Mouse (Mus musculus): Measurements from ENCODE around the gene Ywhah.

Gene Ywhah

DNA sequence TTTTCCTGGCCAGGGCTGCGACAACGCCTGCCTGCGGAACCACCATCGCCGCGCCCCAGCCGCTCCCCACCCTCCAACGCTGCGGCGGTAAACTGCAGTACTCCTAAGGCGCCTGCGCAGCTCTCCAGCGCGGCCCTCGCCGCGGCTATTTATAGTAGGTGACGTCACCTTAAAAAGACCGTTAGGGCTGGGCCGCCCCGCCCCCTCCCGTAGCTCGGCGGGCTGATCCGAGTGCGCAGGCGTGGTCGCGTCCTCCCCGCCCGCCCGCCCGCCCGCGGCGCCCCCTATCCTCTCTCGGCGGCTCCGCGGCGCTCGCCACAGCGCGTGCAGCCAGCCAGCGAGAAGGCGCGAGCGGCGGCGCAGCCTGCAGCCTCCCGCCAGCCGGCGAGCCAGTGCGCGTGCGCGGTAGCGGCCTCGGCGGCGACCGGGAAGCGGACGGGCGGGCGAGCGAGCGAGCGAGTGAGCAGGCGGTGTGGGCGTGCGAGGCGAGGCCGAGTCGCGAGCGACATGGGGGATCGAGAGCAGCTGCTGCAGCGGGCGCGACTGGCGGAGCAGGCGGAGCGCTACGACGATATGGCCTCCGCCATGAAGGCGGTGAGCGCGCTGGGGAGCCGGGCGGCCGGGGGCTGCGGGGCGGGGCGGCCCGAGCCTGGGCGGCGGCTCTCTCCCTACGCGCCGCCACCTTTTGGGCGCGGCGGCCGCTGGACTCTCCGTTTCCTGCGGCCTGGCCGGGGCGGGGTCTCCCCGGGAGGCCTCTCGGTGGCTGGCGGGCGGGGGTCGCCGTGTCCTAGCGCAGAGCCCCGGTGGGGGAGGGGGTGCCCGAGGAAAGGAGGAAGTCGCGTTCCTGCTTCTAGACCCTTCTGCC, at the start of gene Ywhah:
TSS of gene Ywhah (plus strand) at position 256 of the 865 bp plus-strand sequence.
- CTCF ChIA-PET: interaction anchor here (0.5 to 2.8 kb wide), 10 partner anchors 10 to 1825 kb away, joined by 3 to 21 read pairs (median 4); no protein-coding TSS in a partner anchor
- POLR2A ChIA-PET: interaction anchor here in 3 of 4 experiments (0.5 to 8.1 kb wide), 68 partner anchors 8 to 1902 kb away, joined by 3 to 84 read pairs (median 4); partner anchors contain the start of genes Prr14l (in 2 of the 3), Yes1 (in 2 of the 3), Maea (in 1 of the 3) and Ppp1cb (in 1 of the 3)

- ChIA-PET CTCF (interaction anchor here in 3 of 4 experiments (0.6 to 1.7 kb wide), 3 partner anchors 45 to 57 kb away, joined by 3 to 4 read pairs (median 3); no protein-coding TSS in a partner anchor), POLR2A (interaction anchor here in 2 of 4 experiments (0.9 to 2.3 kb wide), 5 partner anchors 9 to 42 kb away, joined by 3 to 10 read pairs (median 4); partner anchors contain the start of gene Ywhah (in 1 of the 2))
These were observed 42.1 kb upstream of the Ywhah start for GRCm38 (mm10) chr5:32976541-32976940.

GRCm38 (mm10) chr5:32977179-32977578, 41.4 kb upstream of the Ywhah start:
- CTCF ChIA-PET: interaction anchor here in 3 of 4 experiments (0.6 to 1.7 kb wide), 4 partner anchors 47 to 56 kb away, joined by 3 to 5 read pairs (median 4); no protein-coding TSS in a partner anchor
- POLR2A ChIA-PET: interaction anchor here in 3 of 4 experiments (0.9 to 2.3 kb wide), 10 partner anchors 9 to 47 kb away, joined by 3 to 10 read pairs (median 4); partner anchors contain the start of gene Ywhah (in 2 of the 3)

GRCm38 (mm10) chr5:32985379-32985778, 33.2 kb upstream of the Ywhah start:
- ChIA-PET POLR2A (interaction anchor here in 2 of 4 experiments (0.6 to 2.8 kb wide), 8 partner anchors 8 to 148 kb away, joined by 3 to 10 read pairs (median 4); no protein-coding TSS in a partner anchor), CTCF (no interaction called here)

DNA sequence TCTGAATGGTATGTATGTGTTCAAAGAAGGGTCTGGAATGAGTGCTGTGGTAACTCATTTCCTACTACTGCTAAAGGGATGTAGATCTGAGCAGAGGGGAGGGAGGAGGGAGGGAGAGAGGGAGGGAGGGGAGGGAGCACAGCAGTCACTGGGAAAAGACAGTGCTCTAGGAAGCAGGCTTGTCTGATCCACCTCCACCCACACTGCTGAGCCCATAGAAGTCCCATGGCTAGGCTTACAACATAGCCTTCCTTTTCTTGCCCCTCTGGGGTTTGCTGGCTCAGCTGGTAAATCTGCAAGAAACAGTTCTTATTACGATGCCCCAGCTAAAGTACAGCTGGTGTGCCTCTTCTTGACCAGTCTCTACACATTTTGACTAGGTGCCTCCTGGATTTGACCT, 30.7 kb upstream of the Ywhah start:
- POLR2A ChIA-PET: interaction anchor here in 2 of 4 experiments (0.5 to 3.7 kb wide), 3 partner anchors 10 to 521 kb away, joined by 3 to 18 read pairs (median 4); partner anchors contain the start of gene Ywhah (in 1 of the 2)
- CTCF ChIA-PET: no interaction called here

GRCm38 (mm10) chr5:32989959-32990640, 28.5 kb upstream of the Ywhah start:
- ChIA-PET POLR2A (interaction anchor here in 2 of 4 experiments (0.6 to 3.7 kb wide), 15 partner anchors 12 to 230 kb away, joined by 3 to 18 read pairs (median 4); partner anchors contain the start of gene Ywhah (in 2 of the 2)), CTCF (interaction anchor here in 3 of 4 experiments (0.7 to 1.6 kb wide), 5 partner anchors 12 to 56 kb away, joined by 3 to 4 read pairs (median 3); no protein-coding TSS in a partner anchor)

GRCm38 (mm10) chr5:32991152-32991551, 27.5 kb upstream of the Ywhah start:
- ChIA-PET POLR2A (interaction anchor here in 2 of 4 experiments (0.6 to 7.4 kb wide), 8 partner anchors 10 to 141 kb away, joined by 3 to 59 read pairs (median 4); partner anchors contain the start of gene Ywhah (in 2 of the 2)), CTCF (interaction anchor here in 3 of 4 experiments (1.2 to 1.6 kb wide), 3 partner anchors 42 to 43 kb away, joined by 3 to 5 read pairs (median 4); no protein-coding TSS in a partner anchor)

GRCm38 (mm10) chr5:32994471-32994870, 24.1 kb upstream of the Ywhah start:
- POLR2A ChIA-PET: interaction anchor here in 3 of 4 experiments (0.6 to 7.4 kb wide), 9 partner anchors 8 to 29 kb away, joined by 3 to 59 read pairs (median 4); partner anchors contain the start of gene Ywhah (in 1 of the 3)
- CTCF ChIA-PET: interaction anchor here in 1 of 4 experiments (1.4 to 1.6 kb wide), 2 partner anchors 27 to 38 kb away, joined by 3 read pairs; no protein-coding TSS in a partner anchor

DNA sequence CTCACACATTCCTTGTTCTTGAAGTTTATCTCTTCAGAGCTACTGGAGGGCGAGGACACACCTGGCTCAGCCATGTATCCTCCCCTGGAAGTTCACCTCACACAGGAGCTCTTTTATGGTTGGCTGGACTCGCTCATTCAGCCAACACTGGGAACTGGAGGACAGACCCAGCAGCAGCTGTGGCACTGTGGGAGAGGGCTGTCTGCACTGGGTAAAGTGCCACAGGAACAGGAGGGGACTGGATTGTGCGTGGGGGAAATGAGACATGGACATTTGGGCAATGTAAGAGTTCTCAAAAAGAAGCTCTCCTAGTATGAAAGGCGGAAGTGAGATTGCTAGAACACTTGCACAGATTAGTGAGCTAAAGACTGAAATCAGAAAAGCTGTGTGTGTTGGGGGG, 22.9 kb upstream of the Ywhah start:
- CTCF ChIA-PET: interaction anchor here in 3 of 4 experiments (0.5 to 1.6 kb wide), 3 partner anchors 12 to 162 kb away, joined by 3 to 4 read pairs (median 3); no protein-coding TSS in a partner anchor
- POLR2A ChIA-PET: interaction anchor here in 3 of 4 experiments (1.0 to 7.4 kb wide), 11 partner anchors 9 to 237 kb away, joined by 3 to 59 read pairs (median 4); partner anchors contain the start of gene Ywhah (in 1 of the 3)

- CTCF ChIA-PET: no interaction called here
These were observed 22.1 kb upstream of the Ywhah start for GRCm38 (mm10) chr5:32996560-32996959.

GRCm38 (mm10) chr5:32997686-32998085, 20.9 kb upstream of the Ywhah start:
- CTCF ChIA-PET: interaction anchor here in 1 of 4 experiments (0.7 kb wide), 1 partner anchor 122 kb away, joined by 3 read pairs; no protein-coding TSS in a partner anchor
- POLR2A ChIA-PET: interaction anchor here (0.6 to 7.4 kb wide), 9 partner anchors 9 to 859 kb away, joined by 3 to 59 read pairs (median 4); partner anchors contain the start of gene Ywhah (in 1 of the 4)

More at GRCm38 (mm10) chr5:32996560-32996959, 22.1 kb upstream of the Ywhah start:
- POLR2A ChIA-PET: interaction anchor here (0.7 to 7.4 kb wide), 11 partner anchors 8 to 37 kb away, joined by 3 to 59 read pairs (median 4); partner anchors contain the start of gene Ywhah (in 2 of the 4)

- ChIA-PET CTCF (interaction anchor here in 2 of 4 experiments (0.8 to 1.3 kb wide), 2 partner anchors 34 to 35 kb away, joined by 3 to 4 read pairs; no protein-coding TSS in a partner anchor), POLR2A (interaction anchor here in 2 of 4 experiments (0.5 to 1.9 kb wide), 3 partner anchors 10 to 20 kb away, joined by 3 to 4 read pairs (median 3); partner anchors contain the start of gene Ywhah (in 1 of the 2))
These were observed 19.8 kb upstream of the Ywhah start for GRCm38 (mm10) chr5:32998783-32999182.

DNA sequence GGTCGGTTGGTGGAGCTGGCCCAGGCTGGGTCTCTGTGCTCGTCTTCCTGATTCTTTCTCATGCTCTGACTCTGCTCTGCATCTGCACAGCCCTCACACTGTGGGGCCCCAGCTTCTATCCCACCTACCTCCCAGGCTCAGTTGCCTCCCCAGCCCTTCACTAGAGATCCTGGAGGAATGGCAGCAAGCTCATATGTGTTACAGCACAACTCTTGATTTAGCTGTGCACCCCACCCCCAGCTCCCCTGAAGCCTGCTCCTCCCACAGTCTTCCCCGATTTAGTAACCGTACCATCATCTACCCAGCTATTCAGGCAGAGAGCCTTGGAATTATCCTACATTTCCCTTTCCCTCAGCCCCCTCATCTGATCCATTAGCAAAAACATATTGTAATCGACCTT, 17.5 kb upstream of the Ywhah start:
- POLR2A ChIA-PET: interaction anchor here in 2 of 4 experiments (0.9 to 2.6 kb wide), 5 partner anchors 9 to 17 kb away, joined by 3 to 12 read pairs (median 5); partner anchors contain the start of gene Ywhah (in 2 of the 2)

GRCm38 (mm10) chr5:33002781-33003180, 15.8 kb upstream of the Ywhah start:
- ChIA-PET POLR2A (interaction anchor here in 2 of 4 experiments (1.5 to 2.5 kb wide), 3 partner anchors 9 to 16 kb away, joined by 5 to 7 read pairs (median 5); partner anchors contain the start of gene Ywhah (in 1 of the 2)), CTCF (interaction anchor here in 1 of 4 experiments (1.4 kb wide), 1 partner anchor 141 kb away, joined by 3 read pairs; no protein-coding TSS in a partner anchor)

More for the DNA sequence above, 17.5 kb upstream of the Ywhah start:
- CTCF ChIA-PET: interaction anchor here in 3 of 4 experiments (0.6 to 1.5 kb wide), 3 partner anchors 9 to 33 kb away, joined by 3 to 6 read pairs (median 4); no protein-coding TSS in a partner anchor

DNA sequence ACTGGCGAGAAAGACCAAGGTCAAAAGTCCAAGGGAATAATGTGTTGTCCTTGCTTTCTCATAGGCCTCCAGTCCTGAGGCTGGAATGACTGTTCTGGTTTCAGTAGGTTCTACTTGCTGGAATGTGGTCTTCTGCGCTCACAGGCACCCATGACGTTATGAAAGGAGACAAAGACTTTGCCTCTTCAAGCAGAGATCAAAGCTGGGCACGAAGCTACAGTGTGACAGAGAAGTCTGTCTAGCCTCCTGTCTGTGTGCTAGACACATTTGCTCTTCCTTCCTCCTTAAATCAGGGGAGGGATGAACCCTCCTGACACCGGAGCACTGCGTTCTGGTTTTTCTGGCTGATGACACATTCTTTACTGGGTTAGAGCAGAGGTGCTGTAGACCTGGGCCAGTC, 15.1 kb upstream of the Ywhah start:
- ChIA-PET POLR2A (interaction anchor here in 2 of 4 experiments (1.0 to 2.6 kb wide), 4 partner anchors 8 to 15 kb away, joined by 3 to 7 read pairs (median 4); partner anchors contain the start of gene Ywhah (in 1 of the 2)), CTCF (no interaction called here)

DNA sequence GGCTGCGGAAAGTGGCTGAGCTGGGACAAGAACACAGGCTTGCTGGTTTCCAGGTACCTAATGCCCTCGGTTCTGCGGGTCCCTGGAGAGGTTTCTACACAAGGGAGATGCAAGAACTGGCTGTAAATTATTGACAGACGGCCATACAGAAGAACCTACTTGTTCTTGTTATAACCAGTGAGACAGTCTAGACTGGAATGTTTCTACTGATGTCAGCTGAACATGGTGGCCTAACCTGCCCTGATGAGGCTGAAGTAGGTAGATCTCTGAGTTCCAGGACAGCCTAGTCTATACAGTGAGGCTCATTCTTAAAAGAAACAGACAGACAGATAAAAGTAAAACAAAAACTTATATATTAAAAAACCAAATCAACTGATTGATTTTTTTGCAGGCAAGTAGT, 14.5 kb upstream of the Ywhah start:
- ChIA-PET CTCF (no interaction called here), POLR2A (interaction anchor here in 2 of 4 experiments (1.0 to 2.6 kb wide), 4 partner anchors 8 to 14 kb away, joined by 3 to 7 read pairs (median 4); partner anchors contain the start of gene Ywhah (in 1 of the 2))
